Mouse (Mus musculus) telencephalon, adult 2 months (tissue): ENCODE results near the gene Spata5.

Experiments used
- DNase-seq: peaks from one replicate; pipeline ENCODE4 v3.0.0-alpha.2; 2011; ENCODE audit warnings: low read depth, low spot score

The Spata5 gene

GRCm38 (mm10) chr3:37420641-37421040 lies 945 bp downstream of the Spata5 start:
- no peak for DNase-seq

DNA sequence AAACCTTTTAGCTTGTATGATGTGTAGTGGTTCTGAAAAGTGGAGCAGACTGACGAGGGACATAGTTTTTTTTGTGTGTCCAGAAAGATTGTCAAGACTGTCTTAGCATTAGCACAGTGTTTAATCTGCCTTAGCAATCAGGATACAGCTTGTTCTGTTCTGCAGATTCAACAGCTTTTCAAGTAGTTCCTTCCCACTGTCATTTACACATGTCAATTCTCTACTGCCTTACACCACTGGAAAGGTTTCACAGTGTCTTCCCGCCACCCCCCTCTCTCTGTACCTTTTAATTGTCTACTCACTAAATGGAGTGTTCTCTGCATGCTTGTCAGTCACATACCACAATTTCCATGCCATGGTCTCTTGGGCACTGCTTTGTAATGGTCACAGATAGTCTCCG lies 1.5 kb downstream of the Spata5 start:
- DNase-seq = no peak

DNA sequence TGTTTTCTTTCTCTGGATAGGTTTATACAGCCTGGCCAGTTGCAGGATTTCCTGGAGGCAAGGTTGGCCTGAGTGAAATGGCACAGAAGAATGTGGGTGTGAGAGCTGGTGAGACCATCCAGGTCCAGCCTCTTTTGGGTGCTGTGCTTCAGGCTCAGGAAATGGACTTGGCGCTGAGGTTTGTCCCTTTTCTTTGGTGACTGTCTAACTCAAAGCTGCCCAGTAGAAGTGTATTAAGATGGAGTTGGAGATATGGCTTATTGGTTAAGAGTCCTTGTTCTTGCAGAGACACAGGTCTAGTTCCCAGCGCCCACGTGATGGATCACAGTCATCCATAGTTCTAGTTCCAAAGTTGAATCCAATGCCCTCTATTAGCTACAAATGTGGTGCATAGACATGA lies 6.4 kb downstream of the Spata5 start:
- no peak for DNase-seq

DNA sequence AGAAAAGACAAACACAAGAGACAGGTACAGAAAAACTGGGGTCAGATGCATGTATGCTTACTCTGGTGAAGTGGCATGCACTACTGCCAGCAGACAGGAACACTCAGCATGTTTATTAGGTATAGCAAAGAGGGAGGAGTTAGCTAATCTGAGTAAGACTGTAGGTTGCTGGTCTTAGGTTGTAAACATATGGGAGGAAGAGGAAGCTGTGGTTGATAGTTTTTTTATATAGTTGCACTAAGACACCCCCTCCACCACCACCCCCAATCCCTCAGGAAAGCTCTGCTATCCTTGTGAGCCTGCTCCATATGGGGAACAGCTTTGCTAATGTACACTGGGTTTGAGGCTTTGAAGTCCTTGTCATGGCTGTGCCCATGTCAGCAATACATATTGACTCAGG lies 10.7 kb downstream of the Spata5 start:
- DNase-seq = no peak

DNA sequence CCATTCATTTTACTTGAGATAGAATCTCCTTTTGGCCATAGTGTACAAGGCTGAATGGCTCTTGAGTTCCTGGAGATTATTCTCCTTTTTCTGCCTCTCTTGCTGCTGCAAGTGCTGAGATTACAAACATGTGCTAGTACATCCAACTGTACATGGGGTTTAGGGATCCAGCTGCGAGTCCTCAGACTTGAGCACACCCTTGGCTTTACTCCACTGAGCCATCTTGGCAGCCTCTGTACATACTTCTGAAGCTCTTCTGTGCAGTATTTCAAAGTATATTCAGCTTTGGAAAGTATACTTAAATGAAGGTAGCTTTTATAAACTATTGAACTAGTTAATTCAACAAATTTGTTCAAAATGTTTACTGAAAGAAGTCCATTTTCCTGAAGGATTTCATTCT lies 20.1 kb downstream of the Spata5 start:
- DNase-seq = no peak

GRCm38 (mm10) chr3:37443409-37443808 lies 23.7 kb downstream of the Spata5 start:
- DNase-seq = no peak

GRCm38 (mm10) chr3:37455992-37456391 lies 36.3 kb downstream of the Spata5 start:
- DNase-seq = no peak

DNA sequence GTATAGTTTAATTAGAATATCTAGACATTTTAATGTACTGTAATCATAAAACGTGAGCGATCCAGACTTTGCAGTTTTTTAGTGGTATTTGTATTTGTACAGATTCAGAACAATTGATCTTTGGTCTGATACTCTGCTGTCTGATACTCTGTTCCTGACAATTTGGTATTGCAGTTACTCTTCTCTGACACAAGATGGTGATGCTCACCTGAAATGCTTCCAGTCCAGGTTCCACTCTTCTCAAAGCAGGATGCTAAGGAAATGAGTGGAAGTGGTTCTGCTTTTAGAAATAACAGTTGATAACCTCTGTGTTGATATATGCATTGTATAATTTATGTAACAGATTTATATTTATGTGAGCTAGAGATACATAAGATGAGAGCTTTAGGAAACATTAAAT lies 48.5 kb downstream of the Spata5 start:
- no peak for DNase-seq

DNA sequence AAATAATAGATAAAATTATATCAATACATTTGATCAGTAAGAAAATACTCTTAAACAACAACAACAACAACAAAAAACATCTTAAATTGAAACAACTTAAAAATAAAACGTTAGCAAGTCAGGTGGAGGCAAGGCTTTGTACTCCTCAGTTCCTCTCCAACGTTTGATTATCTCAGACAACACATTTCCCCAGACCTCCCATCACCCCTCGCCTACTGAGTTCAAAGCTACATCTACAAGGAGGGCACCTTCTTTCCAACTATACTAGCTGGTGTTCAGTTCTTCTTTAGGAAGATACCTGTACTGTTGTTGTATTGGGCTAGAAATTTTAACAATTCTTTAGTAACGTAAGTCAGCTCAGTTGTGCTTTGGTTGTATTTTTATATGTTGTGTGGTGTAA lies 49.7 kb downstream of the Spata5 start:
- DNase-seq = no peak

GRCm38 (mm10) chr3:37470867-37471266 lies 51.2 kb downstream of the Spata5 start:
- no peak for DNase-seq

GRCm38 (mm10) chr3:37472461-37472860 lies 52.8 kb downstream of the Spata5 start:
- DNase-seq = no peak

GRCm38 (mm10) chr3:37476485-37476884 lies 56.8 kb downstream of the Spata5 start:
- no peak for DNase-seq

GRCm38 (mm10) chr3:37477438-37478188 lies 57.9 kb downstream of the Spata5 start:
- no peak for DNase-seq

DNA sequence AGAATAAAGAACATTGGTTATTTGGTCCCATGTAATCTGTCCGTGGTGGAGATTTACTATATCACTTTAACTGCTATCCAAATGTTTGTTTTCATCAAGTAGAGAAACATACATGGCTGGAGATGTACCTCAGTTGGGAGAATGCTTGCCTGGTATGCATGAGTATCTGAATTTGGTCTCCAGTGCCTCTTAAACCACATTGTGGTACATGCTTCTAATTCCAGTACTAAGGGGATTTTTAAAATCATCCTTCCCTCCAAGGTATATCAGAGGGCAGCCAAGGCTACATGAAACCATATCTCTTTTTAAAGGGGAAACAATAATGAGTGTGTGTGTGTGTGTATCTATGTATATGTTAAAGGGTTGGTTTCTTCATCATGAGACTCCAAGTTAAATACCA lies 60.1 kb downstream of the Spata5 start:
- DNase-seq = no peak

DNA sequence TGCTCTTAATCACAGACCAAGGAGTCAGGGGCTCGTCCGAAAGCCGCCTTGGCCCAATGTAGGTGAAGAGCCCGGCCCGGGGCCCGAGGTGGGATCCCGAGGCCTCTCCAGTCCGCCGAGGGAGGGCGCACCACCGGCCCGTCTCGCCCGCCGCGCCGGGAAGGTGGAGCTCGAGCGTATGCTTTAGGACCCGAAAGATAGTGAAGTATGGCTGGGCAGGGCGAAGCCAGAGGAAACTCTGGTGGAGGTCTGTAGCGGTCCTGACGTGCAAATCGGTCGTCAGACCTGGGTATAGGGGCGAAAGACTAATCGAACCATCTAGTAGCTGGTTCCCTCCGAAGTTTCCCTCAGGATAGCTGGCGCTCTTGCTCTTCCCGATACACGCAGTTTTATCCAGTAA lies 61.6 kb downstream of the Spata5 start:
- no peak for DNase-seq

DNA sequence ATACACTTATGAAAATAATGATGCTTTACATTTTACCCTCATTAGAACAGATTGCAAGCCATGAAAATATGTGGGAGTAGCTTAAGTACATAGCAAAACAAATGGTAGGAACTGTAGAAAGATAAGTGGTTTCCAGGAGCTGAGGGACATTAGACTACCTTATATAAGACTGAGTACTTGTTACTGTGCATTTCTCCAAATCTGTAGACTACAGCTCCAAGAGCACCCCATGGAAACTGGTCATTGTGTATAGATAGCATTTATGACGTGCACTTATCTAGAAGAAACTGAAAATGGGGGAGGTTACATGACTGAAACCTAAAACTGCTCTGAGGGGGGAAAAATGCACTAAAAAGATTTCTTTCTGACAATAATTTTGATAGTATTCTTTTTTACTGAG lies 63.0 kb downstream of the Spata5 start:
- DNase-seq = no peak

- DNase-seq = no peak
Observed at GRCm38 (mm10) chr3:37483709-37484265, 64.1 kb downstream of the Spata5 start.

GRCm38 (mm10) chr3:37487639-37488038 lies 67.9 kb downstream of the Spata5 start:
- DNase-seq = no peak

- DNase-seq = no peak
Observed at GRCm38 (mm10) chr3:37488173-37488572, 68.5 kb downstream of the Spata5 start.

DNA sequence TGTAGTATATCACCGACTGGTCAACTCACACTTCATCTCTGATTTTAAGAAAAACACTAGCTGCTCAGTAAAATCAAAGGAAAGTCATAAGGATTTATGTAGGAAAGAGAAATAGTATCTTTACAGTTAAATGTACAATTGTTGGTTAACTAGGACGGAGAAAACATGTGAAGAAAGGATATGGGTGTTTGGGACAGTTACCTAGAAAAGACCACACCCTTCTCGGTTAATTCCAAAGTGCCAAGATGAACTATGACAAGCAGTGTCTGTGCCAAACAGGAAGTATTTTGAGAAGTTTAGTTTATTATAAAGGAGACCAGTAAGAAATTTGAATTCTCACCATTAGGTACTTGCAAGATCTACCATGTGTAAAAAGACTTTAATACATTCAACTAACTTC lies 70.3 kb downstream of the Spata5 start:
- no peak for DNase-seq

DNA sequence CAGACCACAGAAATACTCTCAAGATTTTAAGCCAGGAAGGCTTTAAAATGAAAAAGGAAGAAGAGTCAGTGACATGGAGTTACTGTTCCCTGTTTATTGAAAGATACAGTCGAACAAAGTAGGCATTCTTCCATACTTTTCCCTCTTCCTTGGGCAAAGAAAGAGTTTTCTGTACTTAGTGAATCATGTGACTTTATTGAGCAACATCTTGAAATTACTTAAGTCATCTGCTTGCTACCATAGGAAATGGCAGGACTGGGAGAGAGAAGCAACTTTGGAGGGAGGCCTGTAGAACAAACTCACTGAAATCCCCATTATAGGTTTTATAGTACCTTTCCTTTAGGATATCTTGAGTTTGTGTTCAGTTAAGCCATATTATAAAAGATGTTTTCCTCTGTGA lies 81.2 kb downstream of the Spata5 start:
- DNase-seq = no peak

DNA sequence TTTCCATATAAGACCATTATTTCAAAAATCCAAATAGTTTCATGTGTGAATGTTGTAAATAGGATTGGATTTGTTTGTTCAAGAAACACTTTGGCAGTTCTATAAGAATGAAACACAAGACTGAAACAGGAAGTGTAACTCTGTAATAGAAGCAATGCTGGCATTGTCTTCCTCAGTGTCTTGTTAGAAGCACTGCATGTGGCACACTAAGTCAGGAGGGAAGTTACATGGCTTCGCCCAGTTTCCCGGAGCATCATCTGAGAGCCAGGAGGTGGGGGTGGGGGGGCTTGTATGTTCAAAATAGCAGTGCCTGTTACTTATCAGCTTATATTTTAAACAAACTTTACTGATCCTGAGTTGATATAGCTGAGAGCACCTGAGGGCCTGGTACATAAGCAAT lies 82.9 kb downstream of the Spata5 start:
- no peak for DNase-seq

DNA sequence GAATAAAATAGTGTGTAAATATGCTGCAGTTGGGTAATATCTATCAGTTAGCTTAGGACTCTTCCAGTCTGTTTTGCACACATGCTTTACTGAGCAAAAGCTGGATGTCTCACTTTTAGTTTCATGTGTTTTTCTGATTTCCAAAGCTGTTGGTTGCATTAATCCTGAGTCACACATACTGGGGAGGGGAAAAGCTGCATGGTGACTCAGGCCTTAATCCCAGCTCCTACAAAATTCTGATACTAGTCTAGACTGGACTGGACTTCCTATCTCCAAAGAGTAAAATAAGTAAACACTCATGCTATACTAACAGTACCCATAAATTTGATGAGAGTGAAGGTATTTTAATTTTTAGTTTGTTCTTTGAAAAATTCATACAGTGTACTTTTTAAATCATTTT lies 84.2 kb downstream of the Spata5 start:
- DNase-seq = no peak
